Mouse (Mus musculus) limb, embryonic 14.5 days (tissue): ENCODE measurements around the gene Hoxc4. TPM values are rescaled to one million over a fixed set of nuclear protein-coding genes. Genes with fewer than 3 reads are reported as not detected.

Source experiments
- ATAC-seq: fragments of 200-750 bp; cut with Nextera tagmentation; 2 replicates; pipeline ENCODE4 v1.8.0; 2017; ENCODE audit warnings: low read depth, moderate number of reproducible peaks, moderate TSS enrichment; ENCODE audit not compliant: low FRiP score
- DNase-seq: peaks from one replicate; pipeline ENCODE4 v3.0.0-alpha.2; 2015; ENCODE audit warnings: low spot score
- H3K27ac ChIP-seq: fragments of 300-500 bp; sonication (generic); replicated peaks from 2 replicates; pipeline ENCODE4 v1.5.1; 2014; ENCODE audit warnings: low read depth, mild to moderate bottlenecking, low read length, moderate library complexity, mixed read lengths
- H3K27me3 ChIP-seq: fragments of 300-500 bp; sonication (generic); 2 replicates; pipeline ENCODE4 v1.6.1; 2014; ENCODE audit warnings: low read length, mixed read lengths; ENCODE audit not compliant: control insufficient read depth, insufficient read depth
- H3K36me3 ChIP-seq: fragments of 300-500 bp; sonication (generic); 2 replicates; pipeline ENCODE4 v1.6.1; 2014; ENCODE audit warnings: mild to moderate bottlenecking, low read length, moderate library complexity, mixed read lengths; ENCODE audit not compliant: control insufficient read depth, insufficient read depth
- H3K4me1 ChIP-seq: fragments of 300-500 bp; sonication (generic); 2 replicates; pipeline ENCODE4 v1.6.1; 2014; ENCODE audit warnings: antibody characterized with exemption, low read length, mixed read lengths; ENCODE audit not compliant: control insufficient read depth, insufficient read depth
- H3K4me2 ChIP-seq: fragments of 300-500 bp; sonication (generic); replicated peaks from 2 replicates; pipeline ENCODE4 v1.6.1; 2014; ENCODE audit warnings: low read depth, mild to moderate bottlenecking, low read length, moderate library complexity; ENCODE audit not compliant: severe bottlenecking
- H3K4me3 ChIP-seq: fragments of 300-500 bp; sonication (generic); replicated peaks from 2 replicates; pipeline ENCODE4 v1.5.1; 2014; ENCODE audit warnings: low read length
- H3K9ac ChIP-seq: fragments of 300-500 bp; sonication (generic); 2 replicates; pipeline ENCODE4 v1.6.1; 2014; ENCODE audit warnings: mild to moderate bottlenecking, low read depth, low read length, moderate library complexity; ENCODE audit not compliant: severe bottlenecking
- H3K9me3 ChIP-seq: fragments of 300-500 bp; sonication (generic); 2 replicates; pipeline ENCODE4 v1.6.1; 2016; ENCODE audit warnings: low read length; ENCODE audit not compliant: control insufficient read depth
- POLR2A ChIP-seq: fragments of 200-500 bp; IDR thresholded peaks from 2 replicates; pipeline ENCODE4 v1.8.0; 2012; ENCODE audit warnings: inconsistent platforms, mild to moderate bottlenecking, moderate library complexity, borderline replicate concordance; ENCODE audit not compliant: insufficient read depth, insufficient read length; ENCODE audit errors: extremely low read depth
- WGBS: fragments of 180-500 bp; shearing (Covaris S2); extraction: QIAGEN DNeasy Blood & Tissue Kit; methylation state at CpG from one replicate; pipeline ENCODE4 v1.1.7; 2014; 5-methylcytosine and 5-hydroxymethylcytosine counted together
- polyA plus RNA-seq, 2 experiments: library from polyadenylated mRNA; depleted of rRNA in 1 of 2; stranded (reverse) in 1 of 2; unstranded in 1 of 2; fragments of >200 nt; fragmentation: Nextera tagmentation in 1 of 2; extraction: Ambion mirVana in 1 of 2; gene quantifications; 2 replicates each; pipeline versions ENCODE4 v1.2.1 to v1.2.3; 2012 to 2014

Gene Hoxc4
- polyA plus RNA-seq, 2 experiments = 3.5 to 7.5 TPM

DNA sequence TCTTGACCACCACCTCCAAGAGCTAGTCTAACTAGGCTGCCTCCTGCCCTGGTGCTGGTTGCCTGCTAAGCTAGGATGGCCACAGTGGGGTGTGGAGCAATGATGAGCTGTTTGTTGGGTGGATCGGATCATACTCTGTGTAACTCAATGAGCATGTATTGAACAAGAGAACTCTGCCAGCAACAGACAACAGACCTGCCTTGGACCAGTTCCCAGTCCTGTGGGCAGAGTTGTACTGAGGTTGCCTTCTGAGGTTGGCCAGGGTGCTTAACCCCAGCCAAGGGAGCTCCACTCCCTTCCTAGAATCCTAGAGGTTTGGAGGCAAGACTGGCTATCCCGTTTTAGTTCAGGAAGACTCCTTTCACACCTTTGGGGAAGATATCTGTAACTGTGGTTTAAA, 37.7 kb downstream of the Hoxc4 start:
- Histone ChIP-seq H3K4me1 (peaks cover 4% of the 10 kb centered on the region), H3K27me3 (peaks cover 53% of the 10 kb centered on the region), H3K9ac (no peak overlapping the region), H3K27ac (no peak overlapping the region), H3K4me3 (no peak overlapping the region), H3K36me3 (no peaks in the 10 kb centered on the region), H3K4me2 (no peak overlapping the region), H3K9me3 (no peaks in the 10 kb centered on the region)
- WGBS = 44% methylated on average over 2 of the region's 2 CpGs
- ATAC-seq = no peak
- no peak for DNase-seq
- no peak for TF ChIP-seq POLR2A

DNA sequence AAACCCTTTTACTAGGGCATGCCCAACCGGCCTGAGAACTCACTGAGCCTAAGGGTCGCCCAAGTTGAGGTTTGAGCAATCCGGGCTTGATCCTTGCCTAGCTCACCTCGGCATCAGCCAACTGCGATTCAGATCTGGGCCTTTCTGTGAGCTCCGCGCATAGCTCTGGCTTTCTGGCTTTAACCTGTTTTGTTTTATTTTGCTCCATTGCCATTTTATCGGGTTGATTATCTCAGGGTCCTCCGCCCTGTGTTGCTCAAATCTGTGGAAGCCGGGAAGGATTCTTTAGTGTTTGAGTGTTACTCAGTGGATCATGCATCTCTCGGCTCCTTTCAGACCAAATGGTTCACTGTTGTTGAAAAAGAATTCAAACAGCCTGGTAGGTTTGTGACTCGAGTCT, 40.0 kb downstream of the Hoxc4 start:
- no peak for TF ChIP-seq POLR2A
- Histone ChIP-seq H3K27me3 (peaks cover 76% of the 10 kb centered on the region), H3K4me3 (no peak overlapping the region), H3K9me3 (no peaks in the 10 kb centered on the region), H3K4me1 (peaks cover 7% of the 10 kb centered on the region), H3K9ac (no peak overlapping the region), H3K4me2 (no peak overlapping the region), H3K27ac (no peak overlapping the region), H3K36me3 (no peaks in the 10 kb centered on the region)
- ATAC-seq = no peak
- DNase-seq = no peak
- 13% methylated on average over 12 of the region's 12 CpGs for WGBS

DNA sequence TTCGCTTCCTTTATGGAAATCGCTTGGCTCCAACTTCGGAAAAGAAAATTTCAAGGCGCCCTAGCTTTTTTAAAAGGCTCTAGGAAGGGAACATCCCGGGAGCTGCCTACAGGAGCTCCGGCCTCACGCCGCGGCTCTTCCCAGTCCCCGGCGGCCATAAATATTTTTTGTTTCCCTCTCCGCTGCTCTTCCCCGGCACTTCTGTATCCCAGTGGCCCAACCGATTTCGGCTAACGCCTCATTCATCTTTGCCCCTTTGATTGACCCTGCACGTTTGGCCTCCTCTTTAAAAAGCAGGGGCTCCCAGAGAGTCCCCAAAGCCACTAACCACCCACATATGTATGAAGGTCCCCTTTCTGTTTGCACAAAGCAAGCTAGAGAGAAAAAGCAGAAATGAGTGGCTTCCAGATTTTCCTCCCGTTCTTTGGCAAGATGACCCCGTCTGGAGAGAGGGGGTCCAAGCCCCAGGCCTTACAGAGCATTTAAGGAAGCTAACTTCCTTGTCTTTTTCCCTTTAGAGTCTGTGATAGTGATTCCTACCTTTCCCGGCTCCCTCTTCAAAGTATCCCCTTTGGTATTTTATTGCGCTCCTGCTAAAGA, 40.8 kb downstream of the Hoxc4 start:
- Histone ChIP-seq H3K4me1 (peaks cover 7% of the 10 kb centered on the region), H3K27me3 (peaks cover 83% of the 10 kb centered on the region), H3K9ac (no peak overlapping the region), H3K9me3 (no peaks in the 10 kb centered on the region), H3K4me2 (peak overlapping the region; percentile 30; the same call in 1 of the 2 replicates), H3K36me3 (no peaks in the 10 kb centered on the region), H3K4me3 (no peak overlapping the region), H3K27ac (no peak overlapping the region)
- TF ChIP-seq POLR2A = no peak
- 6% methylated on average over 21 of the region's 21 CpGs for WGBS
- DNase-seq (no peak), ATAC-seq (no peak)

DNA sequence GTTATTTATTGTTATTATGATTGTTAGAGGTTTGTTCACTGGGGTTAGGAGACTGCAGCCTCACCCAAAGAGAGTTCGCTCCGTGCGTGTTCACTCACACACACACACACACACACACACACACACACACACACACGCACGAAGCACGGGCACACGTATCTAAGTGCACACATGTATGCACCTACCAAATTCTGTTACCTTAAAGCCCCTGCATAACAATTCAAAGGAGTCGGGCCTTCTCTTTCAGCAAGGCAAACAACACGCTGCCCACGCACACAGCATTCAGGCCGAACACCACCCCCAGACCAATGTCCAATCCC, 41.2 kb downstream of the Hoxc4 start:
- H3K4me3 ChIP-seq = 0 out of 2 replicates have a peak overlapping the region, but pooled peaks have one; percentile 9
- H3K9ac ChIP-seq = no peak overlapping the region
- no peaks in the 10 kb centered on the region for H3K9me3 ChIP-seq
- DNase-seq = no peak
- peaks cover 7% of the 10 kb centered on the region for H3K4me1 ChIP-seq
- WGBS = 30% methylated on average over 11 of the region's 11 CpGs
- H3K36me3 ChIP-seq = no peaks in the 10 kb centered on the region
- peaks cover 85% of the 10 kb centered on the region for H3K27me3 ChIP-seq
- H3K27ac ChIP-seq = no peak overlapping the region
- H3K4me2 ChIP-seq = no peak overlapping the region
- no peak for ATAC-seq
- TF ChIP-seq POLR2A = no peak

DNA sequence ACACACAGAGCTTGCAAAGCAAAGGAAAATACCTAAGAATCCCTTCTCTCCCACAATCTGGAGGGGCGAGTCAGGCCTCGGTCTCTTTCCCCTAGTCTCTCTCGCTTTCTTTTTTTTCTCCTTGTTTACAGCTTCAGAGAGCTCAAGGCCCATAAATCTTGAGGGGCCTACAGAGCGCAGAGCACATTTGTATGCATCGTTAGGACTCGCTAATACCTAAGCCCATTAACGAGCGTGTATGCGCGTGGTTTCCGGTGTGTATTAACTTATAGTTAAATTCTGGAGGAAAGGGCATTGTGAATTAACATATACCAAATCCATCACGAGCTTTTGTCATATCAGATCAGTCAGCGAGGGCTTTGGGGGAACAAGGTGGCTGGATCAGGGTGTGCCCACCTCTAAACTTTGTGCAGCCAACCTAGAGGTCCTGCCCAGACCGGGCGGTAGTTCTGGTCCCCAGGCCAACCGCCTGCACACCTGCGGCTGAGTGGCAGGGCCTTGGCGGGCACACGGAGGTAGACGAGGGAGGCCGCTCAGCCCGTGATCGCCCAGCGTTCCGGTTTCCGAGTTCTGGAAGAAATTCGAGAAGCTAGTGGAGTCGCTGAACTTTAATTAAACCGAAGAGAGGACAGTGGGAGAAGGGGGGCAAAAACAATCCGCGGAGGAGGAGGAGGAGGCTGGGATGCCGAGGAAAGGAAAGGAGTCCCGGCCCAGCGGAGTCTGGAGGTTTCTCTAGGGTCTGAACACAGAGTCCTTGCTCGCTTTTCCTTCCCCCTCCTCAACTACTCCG, 41.8 kb downstream of the Hoxc4 start:
- H3K4me3 ChIP-seq = 0 out of 2 replicates have a peak overlapping the region, but pooled peaks have one; percentile 9
- no peak for TF ChIP-seq POLR2A
- 0 out of 2 replicates have a peak, but pooled peaks have one; percentile 38 for ATAC-seq
- H3K27ac ChIP-seq = no peak overlapping the region
- DNase-seq = no peak
- H3K4me2 ChIP-seq = peak overlapping the region; percentile 24
- no peaks in the 10 kb centered on the region for H3K9me3 ChIP-seq
- H3K9ac ChIP-seq = no peak overlapping the region
- H3K4me1 ChIP-seq = peaks cover 7% of the 10 kb centered on the region
- H3K36me3 ChIP-seq = no peaks in the 10 kb centered on the region
- H3K27me3 ChIP-seq = peaks cover 87% of the 10 kb centered on the region
- 14% methylated on average over 36 of the region's 36 CpGs for WGBS
